Mouse (Mus musculus): ENCODE results near the gene Gpr61.

DNA sequence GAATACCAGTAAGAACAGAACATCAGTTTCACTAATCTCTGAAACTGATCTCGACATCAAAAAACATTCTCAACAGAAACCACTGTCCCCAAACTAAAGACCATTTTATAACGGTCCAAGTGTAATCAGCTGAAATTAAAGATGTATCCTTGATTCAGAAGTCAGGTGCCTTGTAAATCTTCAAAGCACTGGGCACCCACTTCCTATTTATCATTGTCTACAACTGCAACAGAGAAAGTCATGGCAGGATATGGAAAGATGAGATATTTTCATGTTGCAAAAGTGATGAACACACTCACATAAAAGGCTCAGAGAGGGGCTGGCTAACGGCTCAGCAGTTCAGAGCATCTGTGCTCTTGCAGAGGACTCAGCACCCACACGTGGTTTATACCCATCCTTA lies 13.9 kb downstream of the Gpr61 start:
- TF ChIP-seq CTCF (IDR thresholded peaks at IDR 0.05): no peak
- TF ChIP-seq POLR2A (IDR thresholded peaks at IDR 0.05; ENCODE audit: insufficient read depth, low read depth, low read length): no peak
